Mouse (Mus musculus): ENCODE data around the gene Rbfox3. TPM values are rescaled to one million over a fixed set of nuclear protein-coding genes. Genes with fewer than 3 reads are reported as not detected.
"Not testable (repeated sequence)": the region's sequence is repeated elsewhere in the genome, so short reads cannot be mapped to it uniquely, and the experiment has no call there.

Gene Rbfox3
- total RNA-seq, 2 experiments from 2014 or later, result not detected

- ATAC-seq (replicated peaks; ENCODE audit: poor library complexity, severe bottlenecking), result no peak
These were observed 79.7 kb downstream of the Rbfox3 start for GRCm38 (mm10) chr11:118831730-118832129.

GRCm38 (mm10) chr11:118825280-118826094 is 85.9 kb downstream of the Rbfox3 start:
- ATAC-seq (replicated peaks; ENCODE audit: poor library complexity, severe bottlenecking), result no peak

- no peak for ATAC-seq (replicated peaks; ENCODE audit: poor library complexity, severe bottlenecking)
These were observed 90.0 kb downstream of the Rbfox3 start for GRCm38 (mm10) chr11:118821353-118821752.

DNA sequence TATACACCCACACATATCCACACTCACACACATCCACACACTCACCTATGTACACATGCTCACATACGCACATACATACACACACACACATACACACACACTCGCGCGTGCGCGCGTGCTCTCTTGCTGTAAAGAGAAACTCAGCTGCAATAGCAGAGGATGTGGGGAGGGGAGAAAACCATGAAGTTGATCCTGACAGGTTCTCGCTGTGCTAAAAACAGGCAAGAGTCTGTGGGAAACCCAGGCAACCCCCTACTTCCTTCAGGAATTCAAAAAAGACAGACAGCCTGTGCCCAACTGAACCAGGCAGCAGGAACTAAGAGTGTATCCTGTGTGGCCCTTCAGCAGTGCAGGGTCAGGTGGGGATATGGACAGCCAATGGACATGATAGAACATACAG is 92.9 kb downstream of the Rbfox3 start:
- no peak for ATAC-seq (replicated peaks; ENCODE audit: poor library complexity, severe bottlenecking)

- ATAC-seq (replicated peaks; ENCODE audit: poor library complexity, severe bottlenecking), result no peak
These were observed 96.3 kb downstream of the Rbfox3 start for GRCm38 (mm10) chr11:118815118-118815517.

GRCm38 (mm10) chr11:118813942-118814341 is 97.5 kb downstream of the Rbfox3 start:
- ATAC-seq (replicated peaks; ENCODE audit: poor library complexity, severe bottlenecking), result no peak

GRCm38 (mm10) chr11:118811404-118811803 is 100.0 kb downstream of the Rbfox3 start:
- no peak for ATAC-seq (replicated peaks; ENCODE audit: poor library complexity, severe bottlenecking)

- no peak for ATAC-seq (replicated peaks; ENCODE audit: poor library complexity, severe bottlenecking)
These were observed 103.9 kb downstream of the Rbfox3 start for GRCm38 (mm10) chr11:118807511-118807910.

DNA sequence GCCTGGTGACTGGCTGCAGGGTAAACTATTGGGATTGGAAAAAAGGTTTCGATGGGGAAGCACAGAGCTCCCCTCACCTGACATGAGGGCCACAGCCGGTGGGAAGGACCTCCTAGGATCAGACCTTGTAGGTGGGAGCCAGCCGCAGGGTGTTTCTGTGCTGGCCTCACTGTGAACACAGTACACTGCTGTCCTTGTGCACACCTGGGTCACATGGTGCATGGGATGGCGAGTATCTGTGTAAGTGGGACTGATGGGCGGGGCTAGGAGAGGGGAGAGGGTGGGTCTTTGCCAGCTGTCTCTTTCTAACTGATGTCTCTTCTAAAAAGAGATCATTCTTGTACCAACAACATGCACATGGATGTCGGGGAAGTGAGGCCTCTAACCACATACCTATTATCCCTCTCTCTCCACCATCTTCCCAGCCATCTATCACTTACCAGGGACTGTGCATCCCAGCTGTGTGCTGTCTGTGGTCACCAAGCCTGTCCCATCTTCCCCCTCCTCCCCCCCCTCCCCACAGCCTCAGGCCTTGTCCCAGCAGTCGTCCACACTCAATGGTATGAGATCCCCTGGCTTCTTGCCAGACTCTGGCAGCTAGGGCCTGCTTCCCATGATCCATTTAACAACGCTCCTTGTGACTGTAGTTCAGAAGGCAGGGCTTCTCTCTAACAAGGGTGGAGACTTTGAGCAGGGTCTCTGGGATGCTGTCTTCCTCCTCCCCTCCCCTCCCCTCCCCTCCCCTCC is 116.4 kb downstream of the Rbfox3 start:
- ATAC-seq (replicated peaks; ENCODE audit: poor library complexity, severe bottlenecking), result no peak

- ATAC-seq (replicated peaks; ENCODE audit: poor library complexity, severe bottlenecking), result no peak
These were observed 117.8 kb downstream of the Rbfox3 start for GRCm38 (mm10) chr11:118793639-118794021.

DNA sequence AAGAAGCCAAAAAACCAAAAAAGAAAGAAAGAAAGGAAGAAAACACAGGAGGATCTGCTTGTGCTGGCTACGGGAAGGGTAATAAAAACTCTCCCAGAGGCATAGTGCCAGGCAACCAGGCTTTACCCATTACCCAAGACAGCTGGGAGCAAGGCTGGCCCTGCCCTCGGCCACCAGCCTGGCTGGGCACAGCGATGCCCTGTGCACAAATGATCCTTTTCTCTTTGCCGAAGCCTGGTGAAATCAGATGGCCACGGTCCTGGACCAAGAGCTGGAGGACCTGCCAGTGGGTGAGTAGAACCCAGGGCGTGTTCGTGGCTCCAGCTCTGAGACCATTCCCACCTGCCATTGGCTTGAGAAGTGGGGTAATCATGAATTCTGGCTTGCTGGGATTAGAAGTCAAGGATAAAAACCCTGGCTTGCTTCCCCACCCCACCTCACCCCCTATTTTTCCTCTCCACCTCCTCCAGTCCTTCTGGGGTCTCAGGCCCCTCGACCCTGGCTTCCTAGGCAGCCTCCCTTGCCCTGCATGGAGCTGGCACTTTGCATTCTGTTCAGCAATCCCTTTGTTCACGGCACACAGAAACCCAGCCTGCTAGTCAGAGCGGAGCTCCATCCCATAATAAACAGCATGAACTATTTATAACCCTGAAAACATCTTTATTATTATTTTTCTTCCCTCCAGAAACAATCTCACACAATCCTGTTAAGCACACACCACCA is 118.3 kb downstream of the Rbfox3 start:
- no peak for ATAC-seq (replicated peaks; ENCODE audit: poor library complexity, severe bottlenecking)

GRCm38 (mm10) chr11:118792163-118792915 is 119.1 kb downstream of the Rbfox3 start:
- ATAC-seq (replicated peaks; ENCODE audit: poor library complexity, severe bottlenecking), result no peak

DNA sequence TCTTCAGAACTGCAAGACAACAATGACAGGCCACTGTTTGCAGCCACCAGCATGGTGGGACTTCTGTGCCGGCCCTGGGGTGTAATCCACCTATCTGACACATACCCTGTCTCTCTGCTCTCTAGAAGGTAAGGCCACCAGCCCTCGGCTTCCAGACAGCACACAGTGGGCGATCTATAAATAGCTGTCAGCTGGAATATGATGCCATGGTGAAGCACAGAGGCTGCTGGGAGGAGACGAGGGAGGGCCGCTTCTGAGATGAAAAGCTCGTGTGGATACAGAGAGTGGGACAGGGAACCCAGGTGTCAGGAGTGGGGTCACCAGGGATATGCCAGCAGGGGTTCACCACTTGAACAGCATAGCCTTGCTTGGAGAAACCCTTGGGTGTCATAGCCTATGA is 120.0 kb downstream of the Rbfox3 start:
- no peak for ATAC-seq (replicated peaks; ENCODE audit: poor library complexity, severe bottlenecking)

DNA sequence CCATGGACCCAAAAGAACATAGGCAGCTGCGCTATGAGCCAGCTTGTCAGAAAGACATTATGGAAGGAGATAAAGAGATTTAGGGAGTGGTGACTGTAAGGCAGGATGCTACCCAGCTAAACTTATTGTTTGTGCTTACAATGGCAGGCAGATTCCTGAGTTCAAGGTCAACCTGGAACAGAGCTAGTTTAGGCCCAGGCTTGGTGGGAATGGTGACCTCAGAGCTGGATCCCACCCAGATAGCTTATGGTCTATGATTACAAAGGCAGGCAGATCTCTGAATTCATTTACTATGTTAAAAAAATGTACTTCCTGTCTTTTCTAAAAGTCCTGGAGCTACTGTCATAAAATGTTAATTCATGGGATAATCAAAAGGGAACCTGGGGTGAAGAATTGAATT is 123.3 kb downstream of the Rbfox3 start:
- no peak for ATAC-seq (replicated peaks; ENCODE audit: poor library complexity, severe bottlenecking)

DNA sequence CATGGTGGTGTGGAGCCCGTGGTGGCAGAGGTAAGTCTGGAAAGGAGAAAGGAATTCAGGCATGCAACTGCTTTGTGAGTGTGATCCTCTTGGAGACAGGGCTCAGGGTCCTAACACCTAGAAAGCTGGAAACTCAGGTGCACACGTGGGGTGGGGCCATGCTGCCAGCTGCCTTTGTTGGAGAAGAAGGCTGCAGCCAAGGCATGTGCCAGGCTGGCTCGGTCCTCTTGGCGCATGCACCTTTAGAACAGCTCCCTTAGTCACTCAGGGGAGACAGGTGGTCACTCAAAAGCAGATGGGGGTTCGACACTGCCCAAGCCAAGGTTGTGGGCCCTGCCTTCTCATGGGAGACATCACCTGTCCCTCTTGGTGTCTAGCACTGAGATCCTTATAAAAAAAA is 128.7 kb downstream of the Rbfox3 start:
- ATAC-seq (replicated peaks; ENCODE audit: poor library complexity, severe bottlenecking), result no peak

DNA sequence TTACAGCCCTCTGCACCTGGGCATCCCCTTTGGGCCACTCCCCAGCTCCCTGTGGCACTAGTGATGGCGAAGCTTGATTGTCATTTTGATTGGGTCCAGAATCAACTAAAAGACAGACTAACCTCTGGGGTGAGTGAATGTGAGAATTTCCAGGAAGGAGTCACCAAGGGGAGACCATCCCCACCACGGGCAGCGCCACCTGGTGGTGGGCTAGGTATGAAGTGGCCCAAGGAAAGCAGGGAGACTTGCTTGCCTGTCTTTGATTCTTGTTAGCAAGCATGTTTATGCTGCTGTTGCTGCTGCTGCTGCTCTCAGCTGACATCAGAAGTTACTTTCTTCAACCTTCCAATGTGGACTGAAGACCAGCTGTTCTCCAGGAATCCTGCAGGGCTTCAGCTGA is 135.6 kb downstream of the Rbfox3 start:
- no peak for ATAC-seq (replicated peaks; ENCODE audit: poor library complexity, severe bottlenecking)

GRCm38 (mm10) chr11:118774777-118775176 is 136.6 kb downstream of the Rbfox3 start:
- ATAC-seq (replicated peaks; ENCODE audit: poor library complexity, severe bottlenecking), result not testable (repeated sequence)

- ATAC-seq (replicated peaks; ENCODE audit: poor library complexity, severe bottlenecking), result no peak
These were observed 138.3 kb downstream of the Rbfox3 start for GRCm38 (mm10) chr11:118773076-118773583.

DNA sequence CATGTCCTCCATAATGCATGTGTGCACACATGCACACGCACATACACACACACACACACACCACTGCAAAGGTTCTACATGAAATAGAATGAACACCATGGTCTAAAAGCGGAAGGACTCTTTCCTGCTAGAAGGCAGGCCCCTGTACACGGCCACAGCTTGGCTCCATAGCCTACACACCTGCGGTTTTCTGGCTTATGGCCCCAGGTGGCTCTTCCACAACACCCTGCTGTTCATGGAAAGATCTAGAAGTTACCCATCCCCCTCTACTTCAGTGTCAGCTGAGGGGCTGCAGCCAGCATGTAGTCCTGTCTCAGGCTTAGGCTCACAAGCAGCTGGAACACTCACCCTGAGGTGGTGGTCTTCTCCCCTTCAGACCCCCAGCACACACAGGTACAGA is 140.0 kb downstream of the Rbfox3 start:
- no peak for ATAC-seq (replicated peaks; ENCODE audit: poor library complexity, severe bottlenecking)

DNA sequence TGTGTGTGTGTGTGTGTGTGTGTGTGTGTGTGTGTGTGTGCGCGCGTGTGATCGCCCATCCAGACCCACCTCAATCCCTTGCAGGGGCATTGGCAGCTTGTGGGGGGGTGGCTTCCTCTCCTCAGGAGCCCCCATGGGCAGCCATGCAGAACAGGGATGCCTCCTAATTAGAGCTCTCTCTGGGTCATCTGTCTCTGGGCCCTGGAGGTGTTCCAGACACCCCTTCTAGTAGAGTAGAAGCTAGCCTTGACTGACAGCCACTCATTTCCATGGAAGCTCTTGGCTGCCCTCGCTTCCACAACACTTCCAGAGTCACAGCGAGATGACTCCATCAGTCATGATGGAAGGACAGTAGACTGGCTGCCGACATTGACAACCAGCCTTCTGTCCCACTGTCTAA is 140.6 kb downstream of the Rbfox3 start:
- no peak for ATAC-seq (replicated peaks; ENCODE audit: poor library complexity, severe bottlenecking)

All from granulocyte monocyte progenitor cell, adult 5-6 weeks (primary cell).